Mouse (Mus musculus) MN1 (cell line): ENCODE results near the gene 1700001L19Rik.
"Not testable (repeated sequence)": the region's sequence is repeated elsewhere in the genome, so short reads cannot be mapped to it uniquely, and the experiment has no call there.

Experiments used
- DNase-seq: peaks from one replicate; pipeline ENCODE4 v3.0.0-alpha.2; 2016; ENCODE audit warnings: low spot score

Gene 1700001L19Rik

GRCm38 (mm10) chr13:68597199-68597598 lies at the start of gene 1700001L19Rik:
TSS of gene 1700001L19Rik (plus strand) at chr13:68597421.
- DNase-seq: no peak

GRCm38 (mm10) chr13:68553391-68553790 lies 43.8 kb upstream of the 1700001L19Rik start:
- DNase-seq: not testable (repeated sequence)

- DNase-seq: no peak
Measured at GRCm38 (mm10) chr13:68568110-68568509, 29.1 kb upstream of the 1700001L19Rik start.

GRCm38 (mm10) chr13:68568548-68568947 lies 28.7 kb upstream of the 1700001L19Rik start:
- peak; percentile 4 for DNase-seq

- DNase-seq: peak; percentile 72
Measured at GRCm38 (mm10) chr13:68569589-68570336, 27.5 kb upstream of the 1700001L19Rik start.

- no peak for DNase-seq
Measured at GRCm38 (mm10) chr13:68572247-68572646, 25.0 kb upstream of the 1700001L19Rik start.

GRCm38 (mm10) chr13:68572966-68573913 lies 24.0 kb upstream of the 1700001L19Rik start:
- DNase-seq: no peak

- no peak for DNase-seq
Measured at GRCm38 (mm10) chr13:68574398-68574797, 22.8 kb upstream of the 1700001L19Rik start.

GRCm38 (mm10) chr13:68577945-68578344 lies 19.3 kb upstream of the 1700001L19Rik start:
- no peak for DNase-seq

- no peak for DNase-seq
Measured at GRCm38 (mm10) chr13:68581086-68581740, 16.0 kb upstream of the 1700001L19Rik start.

GRCm38 (mm10) chr13:68581747-68582516 lies 15.3 kb upstream of the 1700001L19Rik start, which contains the start of the genes Mtrr and Fastkd3:
TSS of gene Mtrr (minus strand) at chr13:68582149.
TSS of gene Fastkd3 (plus strand) at chr13:68582234.
- peak; percentile 98 for DNase-seq

- DNase-seq: peak; percentile 41
Measured at GRCm38 (mm10) chr13:68582517-68582780, 14.8 kb upstream of the 1700001L19Rik start.

GRCm38 (mm10) chr13:68583961-68584360 lies 13.3 kb upstream of the 1700001L19Rik start:
- no peak for DNase-seq

- no peak for DNase-seq
Measured at GRCm38 (mm10) chr13:68585441-68585840, 11.8 kb upstream of the 1700001L19Rik start.

- DNase-seq: no peak
Measured at GRCm38 (mm10) chr13:68588352-68588751, 8.9 kb upstream of the 1700001L19Rik start.

- peak; percentile 38 for DNase-seq
Measured at GRCm38 (mm10) chr13:68593797-68594196, 3.4 kb upstream of the 1700001L19Rik start.

- no peak for DNase-seq
Measured at GRCm38 (mm10) chr13:68597667-68598066, 446 bp downstream of the 1700001L19Rik start.

- no peak for DNase-seq
Measured at GRCm38 (mm10) chr13:68598953-68599352, 1.7 kb downstream of the 1700001L19Rik start.

GRCm38 (mm10) chr13:68601184-68601583 lies 4.0 kb downstream of the 1700001L19Rik start:
- DNase-seq: peak; percentile 41

GRCm38 (mm10) chr13:68603085-68603484 lies 5.9 kb downstream of the 1700001L19Rik start:
- no peak for DNase-seq

GRCm38 (mm10) chr13:68605689-68606126 lies 8.5 kb downstream of the 1700001L19Rik start:
- DNase-seq: peak; percentile 36
